Mouse (Mus musculus): Measurements from ENCODE around the gene Celsr1. TPM values are rescaled to one million over a fixed set of nuclear protein-coding genes. Genes with fewer than 3 reads are reported as not detected.

The Celsr1 gene
- total RNA-seq, 2 experiments from 2014 or later: 0.73 to 0.88 TPM

- DNase-seq: no peak
Measured at GRCm38 (mm10) chr15:86034781-86035360, 1.3 kb upstream of the Celsr1 start.

GRCm38 (mm10) chr15:86034021-86034523 lies 495 bp upstream of the Celsr1 start:
- no peak for DNase-seq

GRCm38 (mm10) chr15:86032811-86033190 lies 776 bp downstream of the Celsr1 start:
- DNase-seq: peak; percentile 33

- DNase-seq: no peak
Measured at GRCm38 (mm10) chr15:86029981-86030380, 3.6 kb downstream of the Celsr1 start.

GRCm38 (mm10) chr15:86027871-86028270 lies 5.7 kb downstream of the Celsr1 start:
- no peak for DNase-seq

GRCm38 (mm10) chr15:86021971-86022370 lies 11.6 kb downstream of the Celsr1 start:
- DNase-seq: no peak

GRCm38 (mm10) chr15:86021301-86021700 lies 12.3 kb downstream of the Celsr1 start:
- DNase-seq: no peak

GRCm38 (mm10) chr15:86020008-86020407 lies 13.6 kb downstream of the Celsr1 start:
- no peak for DNase-seq

GRCm38 (mm10) chr15:86018753-86019512 lies 14.6 kb downstream of the Celsr1 start:
- no peak for DNase-seq

GRCm38 (mm10) chr15:86017336-86017735 lies 16.2 kb downstream of the Celsr1 start:
- no peak for DNase-seq

- DNase-seq: no peak
Measured at GRCm38 (mm10) chr15:86015860-86016541, 17.6 kb downstream of the Celsr1 start.

GRCm38 (mm10) chr15:86015026-86015425 lies 18.6 kb downstream of the Celsr1 start:
- DNase-seq: no peak

GRCm38 (mm10) chr15:86013656-86014055 lies 19.9 kb downstream of the Celsr1 start:
- DNase-seq: no peak

- no peak for DNase-seq
Measured at GRCm38 (mm10) chr15:86013130-86013529, 20.4 kb downstream of the Celsr1 start.

GRCm38 (mm10) chr15:86007690-86008121 lies 25.9 kb downstream of the Celsr1 start:
- DNase-seq: no peak

GRCm38 (mm10) chr15:86005691-86006525 lies 27.7 kb downstream of the Celsr1 start:
- DNase-seq: no peak

- no peak for DNase-seq
Measured at GRCm38 (mm10) chr15:86004048-86004447, 29.5 kb downstream of the Celsr1 start.

- no peak for DNase-seq
Measured at GRCm38 (mm10) chr15:86000706-86001292, 32.8 kb downstream of the Celsr1 start.

- no peak for DNase-seq
Measured at GRCm38 (mm10) chr15:85998525-85999230, 34.9 kb downstream of the Celsr1 start.

- DNase-seq: no peak
Measured at GRCm38 (mm10) chr15:85996031-85996765, 37.4 kb downstream of the Celsr1 start.
